Mouse (Mus musculus) spleen, adult 2 months (tissue): Measurements from ENCODE around the gene Srm.

Source experiments
- CTCF ChIP-seq: fragments of 200-500 bp; IDR thresholded peaks from 2 replicates; pipeline ENCODE4 v1.5.1; 2011; ENCODE audit warnings: mild to moderate bottlenecking, inconsistent platforms; ENCODE audit not compliant: insufficient read depth, insufficient read length, insufficient replicate concordance; ENCODE audit errors: extremely low read depth
- POLR2A ChIP-seq: fragments of 200-500 bp; IDR thresholded peaks from 2 replicates; pipeline ENCODE4 v1.6.1; 2011; ENCODE audit warnings: low read depth, low read length, inconsistent platforms

- TF ChIP-seq CTCF (no peak), POLR2A (no peak)
These were observed 22.4 kb downstream of the Srm start for GRCm38 (mm10) chr4:148613738-148614137.
